Mouse (Mus musculus): Measurements from ENCODE around the gene Ufsp1. TPM values are rescaled to one million over a fixed set of nuclear protein-coding genes. Genes with fewer than 3 reads are reported as not detected.

Gene Ufsp1
- total RNA-seq, 2 experiments from 2014 or later, result 10.6 to 11.0 TPM

GRCm38 (mm10) chr5:137332857-137333511, 38.6 kb downstream of the Ufsp1 start:
- DNase-seq (ENCODE audit: low spot score in 2 of 2), result no peak

- peak; percentile 70 to 89 for DNase-seq (ENCODE audit: low spot score in 2 of 2)
These were observed 39.2 kb downstream of the Ufsp1 start, which contains the start of gene Slc12a9 for GRCm38 (mm10) chr5:137333512-137334174. Gene Slc12a9, minus strand, starts transcription at chr5:137333597.

- DNase-seq (ENCODE audit: low spot score in 2 of 2), result no peak
These were observed 39.9 kb downstream of the Ufsp1 start for GRCm38 (mm10) chr5:137334317-137334716.

GRCm38 (mm10) chr5:137335066-137335465, 40.6 kb downstream of the Ufsp1 start:
- DNase-seq (ENCODE audit: low spot score in 2 of 2), result no peak

- no peak for DNase-seq (ENCODE audit: low spot score in 2 of 2)
These were observed 42.8 kb downstream of the Ufsp1 start for GRCm38 (mm10) chr5:137337190-137337589.

- DNase-seq (ENCODE audit: low spot score in 2 of 2), result peak; percentile 72 to 82
These were observed 43.8 kb downstream of the Ufsp1 start for GRCm38 (mm10) chr5:137338256-137338655.

GRCm38 (mm10) chr5:137338663-137339289, 44.3 kb downstream of the Ufsp1 start:
- no peak for DNase-seq (ENCODE audit: low spot score in 2 of 2)

- no peak for DNase-seq (ENCODE audit: low spot score in 2 of 2)
These were observed 45.0 kb downstream of the Ufsp1 start for GRCm38 (mm10) chr5:137339290-137339979.

- no peak for DNase-seq (ENCODE audit: low spot score in 2 of 2)
These were observed 45.8 kb downstream of the Ufsp1 start for GRCm38 (mm10) chr5:137340222-137340621.

- no peak for DNase-seq (ENCODE audit: low spot score in 2 of 2)
These were observed 48.1 kb downstream of the Ufsp1 start for GRCm38 (mm10) chr5:137342407-137343012.

- DNase-seq (ENCODE audit: low spot score in 2 of 2), result no peak
These were observed 49.0 kb downstream of the Ufsp1 start for GRCm38 (mm10) chr5:137343412-137343811.

- no peak for DNase-seq (ENCODE audit: low spot score in 2 of 2)
These were observed 49.4 kb downstream of the Ufsp1 start for GRCm38 (mm10) chr5:137343869-137344268.

Small RNA genes lying within 50 kb of the gene (microRNA-seq; reads per million reads assigned to microRNA genes)
- 2.1 reads per million for gene Mir7036
- not detected for gene Mir8116

Other genes starting within 250 kb of the Ufsp1 start
- 100 to 1,000 TPM; 121 to 124 TPM for gene Ap1s1, start 248.5 kb upstream of the Ufsp1 start, total RNA-seq (2021)
- 1 to 10 TPM; 1.7 to 2.2 TPM for gene Serpine1, start 222.4 kb upstream of the Ufsp1 start, total RNA-seq (2021)
- 10 to 100 TPM; 36.2 to 46.0 TPM for gene Trim56, start 178.4 kb upstream of the Ufsp1 start, total RNA-seq (2021)
- not detected for gene Muc3, start 145.3 kb upstream of the Ufsp1 start, total RNA-seq (2021)
- gene Muc3a, start 82.2 kb upstream of the Ufsp1 start, total RNA-seq (2021), result under 1 TPM; 0.31 to 0.67 TPM
- gene Ache, start 7.1 kb upstream of the Ufsp1 start, total RNA-seq (2021), result 10 to 100 TPM; 12.5 to 20.2 TPM
- gene Srrt, start 13.0 kb downstream of the Ufsp1 start, total RNA-seq (2021), result 100 to 1,000 TPM; 236 to 269 TPM
- gene Trip6, start 19.8 kb downstream of the Ufsp1 start, total RNA-seq (2021), result 10 to 100 TPM; 60.0 to 61.2 TPM
- 10 to 100 TPM; 16.3 to 19.4 TPM for gene Slc12a9, start 39.0 kb downstream of the Ufsp1 start, total RNA-seq (2021)
- gene Ephb4, start 55.5 kb downstream of the Ufsp1 start, total RNA-seq (2021), result 10 to 100 TPM; 88.1 to 89.4 TPM
- gene Zan, start 182.4 kb downstream of the Ufsp1 start, total RNA-seq (2021), result under 1 TPM; 0.20 to 0.36 TPM
- gene Pop7, start 207.9 kb downstream of the Ufsp1 start, total RNA-seq (2021), result 10 to 100 TPM; 26.5 to 26.9 TPM
- 10 to 100 TPM; 65.1 to 69.2 TPM for gene Gigyf1, start 223.9 kb downstream of the Ufsp1 start, total RNA-seq (2021)
- not detected for gene Epo, start 238.6 kb downstream of the Ufsp1 start, total RNA-seq (2021)
- gene Gnb2, start 238.9 kb downstream of the Ufsp1 start, total RNA-seq (2021), result 100 to 1,000 TPM; 771 to 773 TPM